8 mouse cellular contexts compared by ENCODE assay signal in genomic region chr4:148908214-148908681, GRCm38 (mm10).
DNase-seq lines count a peak whose midpoint lies in the region; ATAC-seq and TF ChIP-seq lines count a peak whose summit lies in the region.

No protein-coding gene starts in this region.

- peak; percentile 89 for TF ChIP-seq CTCF in E14TG2a.4 (conservative IDR thresholded peaks at IDR 0.05; ENCODE audit: low read length)
- TF ChIP-seq CTCF in cortical plate, adult 2 months (IDR thresholded peaks at IDR 0.05; ENCODE audit: extremely low read depth, insufficient read depth, low read length) = peak; percentile 43

- peak overlapping the region; percentile 93 for H3K27ac ChIP-seq in heart, embryonic 16.5 days (ENCODE audit: low read length)
- H3K27ac ChIP-seq in cortical plate, adult 2 months (ENCODE audit: insufficient read depth, low read length) = no peak overlapping the region
- H3K27ac ChIP-seq in limb, embryonic 12.5 days = peak overlapping the region; percentile 79

- H3K36me3 ChIP-seq in heart, embryonic 16.5 days (ENCODE audit: control insufficient read depth, insufficient read depth) = no peaks in the 10 kb centered on the region
- no peaks in the 10 kb centered on the region for H3K36me3 ChIP-seq in E14TG2a.4 (ENCODE audit: insufficient read depth, low read length)
- H3K36me3 ChIP-seq in limb, embryonic 12.5 days = no peaks in the 10 kb centered on the region

- no peak for TF ChIP-seq POLR2A in cortical plate, adult 2 months (IDR thresholded peaks at IDR 0.05; ENCODE audit: extremely low read depth, insufficient read depth, low read length)

- peaks cover 91% of the 10 kb centered on the region for H3K4me1 ChIP-seq in heart, embryonic 16.5 days (ENCODE audit: control insufficient read depth, insufficient read depth, low read length)
- H3K4me1 ChIP-seq in E14TG2a.4 (replicated peaks; ENCODE audit: low read depth, low read length) = peaks cover 94% of the 10 kb centered on the region
- H3K4me1 ChIP-seq in cortical plate, adult 2 months (ENCODE audit: control insufficient read depth, insufficient read depth, low read length) = no peaks in the 10 kb centered on the region
- H3K4me1 ChIP-seq in limb, embryonic 12.5 days (replicated peaks) = peaks cover 95% of the 10 kb centered on the region

- H3K4me3 ChIP-seq in heart, embryonic 16.5 days (ENCODE audit: low read length) = no peak overlapping the region
- peak overlapping the region; percentile 48 for H3K4me3 ChIP-seq in E14TG2a.4 (replicated peaks; ENCODE audit: low read length)
- no peak overlapping the region for H3K4me3 ChIP-seq in cortical plate, adult 2 months (ENCODE audit: insufficient read depth, low read length)
- H3K4me3 ChIP-seq in limb, embryonic 12.5 days (replicated peaks) = no peak overlapping the region

- H3K4me2 ChIP-seq in heart, embryonic 16.5 days (ENCODE audit: low read depth, low read length) = no peak overlapping the region; the same call in 1 of the 2 replicates
- peak overlapping the region; percentile 17; the same call in 1 of the 2 replicates for H3K4me2 ChIP-seq in limb, embryonic 12.5 days

- WGBS in heart, embryonic 16.5 days = 63% methylated on average over 11 of the region's 11 CpGs
- WGBS in limb, embryonic 12.5 days = 11% methylated on average over 11 of the region's 11 CpGs

- no peaks in the 10 kb centered on the region for H3K9me3 ChIP-seq in heart, embryonic 16.5 days (replicated peaks; ENCODE audit: control insufficient read depth, low read length)
- H3K9me3 ChIP-seq in E14TG2a.4 (ENCODE audit: low read length) = no peaks in the 10 kb centered on the region
- no peaks in the 10 kb centered on the region for H3K9me3 ChIP-seq in limb, embryonic 12.5 days

- H3K9ac ChIP-seq in heart, embryonic 16.5 days (ENCODE audit: low read length) = peak overlapping the region; percentile 65
- H3K9ac ChIP-seq in limb, embryonic 12.5 days (replicated peaks) = no peak overlapping the region

- no peak for ATAC-seq in heart, embryonic 16.5 days (replicated peaks; ENCODE audit: extremely low read depth, insufficient read depth, low FRiP score)
- ATAC-seq in limb, embryonic 12.5 days (ENCODE audit: insufficient number of reproducible peaks, insufficient read depth, low FRiP score, low TSS enrichment, low read depth) = peak; percentile 69

- no peak for DNase-seq in heart, adult 11 months
- DNase-seq in ovary, adult 18-20 months (ENCODE audit: low spot score) = no peak
- no peak for DNase-seq in ovary, postnatal 14 days (ENCODE audit: low spot score)
- no peak for DNase-seq in adrenal gland, postnatal 4 days (ENCODE audit: low spot score in 2 of 2)

- no peaks in the 10 kb centered on the region for H3K27me3 ChIP-seq in heart, embryonic 16.5 days (ENCODE audit: control insufficient read depth, insufficient read depth, low read length)
- peaks cover 3% of the 10 kb centered on the region; the same call in 1 of the 2 replicates for H3K27me3 ChIP-seq in E14TG2a.4 (ENCODE audit: insufficient read depth, low read length)
- H3K27me3 ChIP-seq in limb, embryonic 12.5 days = peaks cover 51% of the 10 kb centered on the region
